Mouse (Mus musculus) skeletal muscle tissue, adult 2 months (tissue): ENCODE measurements around the gene Itgal.
A peak's percentile ranks its signal among the peaks of the same experiment; 100 is the strongest.
"Not testable (repeated sequence)": the region's sequence is repeated elsewhere in the genome, so short reads cannot be mapped to it uniquely, and the experiment has no call there.

Source experiments
- DNase-seq: peaks from one replicate; pipeline ENCODE4 v3.0.0-alpha.2; 2012; ENCODE audit warnings: low read depth, low spot score

Itgal gene

DNA sequence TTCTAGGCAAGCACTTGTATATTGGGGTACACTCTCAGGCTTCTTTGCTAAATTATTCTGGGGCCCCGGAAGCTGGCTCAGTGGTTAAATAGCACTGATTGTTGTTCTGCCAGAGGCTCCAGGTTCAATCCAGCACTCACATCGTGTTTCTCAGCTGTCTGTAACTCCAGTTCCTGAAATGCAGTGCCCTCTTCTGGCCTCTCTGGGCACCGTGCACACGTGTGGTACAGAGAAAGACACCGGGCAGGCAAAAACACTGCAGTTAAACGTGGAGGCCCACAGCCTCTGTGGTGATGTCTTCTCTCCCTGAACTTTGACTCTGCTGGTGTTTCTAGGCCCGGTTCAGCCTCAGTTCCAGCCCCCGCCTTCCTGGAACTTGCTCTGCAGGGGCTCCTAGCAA is 17.7 kb upstream of the Itgal start:
- DNase-seq = no peak

DNA sequence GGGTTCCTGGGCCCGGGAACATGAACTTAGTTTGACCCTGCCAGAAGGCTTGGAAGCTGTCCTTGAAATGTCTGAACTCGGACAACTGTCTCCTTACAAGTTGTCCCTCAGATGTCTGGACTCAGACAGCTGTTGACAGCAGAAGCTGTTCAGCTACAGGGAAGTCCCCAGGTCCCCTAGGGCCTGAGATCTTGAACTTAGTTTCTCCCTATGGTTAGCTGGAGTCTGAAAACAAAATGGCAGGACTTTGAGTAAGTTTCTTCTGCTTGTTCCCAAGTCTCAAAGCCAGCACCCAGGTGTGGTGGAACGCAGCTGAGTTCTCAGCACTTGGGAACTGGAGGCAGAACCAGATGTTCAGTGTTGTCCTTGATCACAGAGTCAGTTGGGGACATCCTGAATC is 16.0 kb upstream of the Itgal start:
- DNase-seq = no peak

DNA sequence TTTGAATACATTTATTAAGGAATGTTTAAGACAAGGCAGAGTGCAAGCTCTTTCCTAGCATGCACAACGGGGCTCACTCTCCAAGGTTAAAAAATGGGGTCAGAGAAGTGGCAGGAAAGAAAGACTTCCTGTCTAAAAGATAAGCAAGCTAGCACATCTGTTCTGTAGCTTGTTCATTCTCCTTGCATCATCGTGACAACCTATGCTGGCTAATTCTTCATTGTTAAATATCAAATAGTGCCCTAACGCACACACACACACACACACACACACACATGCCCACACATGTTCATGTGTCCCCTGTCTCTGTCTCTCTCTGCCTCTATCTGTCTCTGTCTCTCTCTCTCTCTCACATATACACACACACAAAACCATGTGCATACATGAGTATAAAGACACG is 14.9 kb upstream of the Itgal start:
- no peak for DNase-seq

DNA sequence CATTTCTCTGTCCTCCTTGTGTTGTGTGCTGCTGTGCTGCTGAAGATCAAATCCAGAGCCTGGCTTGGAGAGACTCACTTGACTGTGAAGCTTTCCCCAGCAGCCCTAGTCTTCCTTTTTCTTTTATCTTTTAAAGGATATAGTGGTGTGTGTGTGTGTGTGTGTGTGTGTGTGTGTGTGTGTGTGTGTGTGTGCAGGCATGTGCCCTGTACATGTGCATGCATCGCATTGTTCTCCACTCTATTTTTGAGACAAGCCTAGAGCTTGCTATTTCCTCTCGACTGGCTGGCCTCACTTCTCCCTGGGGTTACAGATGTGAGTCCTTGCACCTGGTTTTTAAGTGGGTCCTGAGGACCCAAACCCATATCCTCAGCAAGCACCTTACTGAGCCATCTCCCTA is 13.9 kb upstream of the Itgal start:
- no peak for DNase-seq

DNA sequence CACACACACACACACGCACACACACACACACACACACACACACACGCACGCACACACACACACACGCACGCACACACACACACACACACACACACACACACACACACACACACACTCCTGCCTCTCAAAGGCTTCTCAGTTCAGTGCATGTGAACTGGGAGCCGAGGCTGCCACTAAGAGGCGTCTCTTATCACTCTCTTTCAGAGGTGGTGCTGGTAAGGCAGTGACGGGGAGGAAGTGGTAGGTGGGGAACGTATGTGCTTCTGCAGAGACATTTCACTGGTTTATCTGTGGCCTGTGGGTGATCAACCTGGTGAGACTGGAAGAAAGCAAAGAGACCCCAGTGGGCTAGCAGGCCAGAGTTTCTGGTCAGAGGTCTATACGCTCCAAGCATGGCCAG is 10.9 kb upstream of the Itgal start:
- no peak for DNase-seq

DNA sequence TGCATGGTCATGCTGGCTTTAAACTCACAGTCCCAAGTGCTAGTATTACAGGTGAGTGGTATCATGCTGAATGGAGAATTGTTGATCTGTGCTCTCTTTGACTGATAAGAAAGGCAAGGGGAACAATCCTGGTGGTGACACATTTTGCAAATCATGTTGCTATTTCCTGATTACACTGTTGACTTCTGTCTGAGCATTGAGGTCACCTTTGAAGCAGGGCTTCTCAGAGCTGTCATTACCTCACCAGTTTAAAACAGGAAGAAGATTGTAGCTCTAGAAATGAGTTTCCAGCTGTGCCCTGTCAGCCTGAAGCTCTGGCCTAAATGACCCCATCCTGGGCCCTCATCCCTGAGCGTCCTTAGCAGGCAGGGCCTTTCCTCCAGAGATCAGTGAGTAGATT is 8.1 kb upstream of the Itgal start:
- DNase-seq = no peak

DNA sequence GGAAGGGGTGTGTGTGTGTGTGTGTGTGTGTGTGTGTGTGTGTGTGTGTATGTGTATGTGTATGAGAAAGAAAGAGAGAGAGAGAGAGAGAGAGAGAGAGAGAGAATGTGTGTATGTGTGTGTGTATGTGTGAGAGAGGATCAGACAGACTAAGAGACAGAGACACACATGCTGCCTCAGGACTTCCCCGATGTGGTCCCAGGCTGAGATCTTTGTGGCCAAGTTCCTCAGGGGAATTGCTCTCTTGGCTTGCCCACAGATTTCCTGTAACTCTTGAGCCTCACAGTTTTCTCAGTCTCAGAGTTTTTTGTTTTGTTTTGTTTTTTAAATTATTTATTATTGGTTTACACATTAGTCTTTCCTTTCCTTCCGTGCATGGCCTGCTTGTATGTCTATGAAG is 6.8 kb upstream of the Itgal start:
- no peak for DNase-seq

DNA sequence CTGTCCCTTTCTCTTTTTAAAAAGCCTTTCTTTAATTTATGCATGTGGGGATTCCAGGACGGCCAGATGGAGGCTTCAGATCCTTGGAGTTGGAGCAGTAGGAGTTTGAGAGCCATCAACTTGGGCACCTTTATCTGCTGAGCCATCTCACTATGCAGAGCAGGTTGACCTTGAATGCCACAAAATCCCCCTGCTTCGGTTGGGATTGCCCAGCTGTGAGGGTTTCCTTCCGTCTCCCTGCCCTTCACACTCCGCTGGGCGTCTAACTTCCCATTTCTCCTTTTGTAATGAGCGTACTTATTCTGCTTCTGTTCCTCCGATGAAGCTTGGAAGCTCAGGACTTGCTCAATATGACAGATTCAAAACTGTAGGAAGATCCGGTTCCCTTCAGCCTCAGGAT is 5.9 kb upstream of the Itgal start:
- no peak for DNase-seq

DNA sequence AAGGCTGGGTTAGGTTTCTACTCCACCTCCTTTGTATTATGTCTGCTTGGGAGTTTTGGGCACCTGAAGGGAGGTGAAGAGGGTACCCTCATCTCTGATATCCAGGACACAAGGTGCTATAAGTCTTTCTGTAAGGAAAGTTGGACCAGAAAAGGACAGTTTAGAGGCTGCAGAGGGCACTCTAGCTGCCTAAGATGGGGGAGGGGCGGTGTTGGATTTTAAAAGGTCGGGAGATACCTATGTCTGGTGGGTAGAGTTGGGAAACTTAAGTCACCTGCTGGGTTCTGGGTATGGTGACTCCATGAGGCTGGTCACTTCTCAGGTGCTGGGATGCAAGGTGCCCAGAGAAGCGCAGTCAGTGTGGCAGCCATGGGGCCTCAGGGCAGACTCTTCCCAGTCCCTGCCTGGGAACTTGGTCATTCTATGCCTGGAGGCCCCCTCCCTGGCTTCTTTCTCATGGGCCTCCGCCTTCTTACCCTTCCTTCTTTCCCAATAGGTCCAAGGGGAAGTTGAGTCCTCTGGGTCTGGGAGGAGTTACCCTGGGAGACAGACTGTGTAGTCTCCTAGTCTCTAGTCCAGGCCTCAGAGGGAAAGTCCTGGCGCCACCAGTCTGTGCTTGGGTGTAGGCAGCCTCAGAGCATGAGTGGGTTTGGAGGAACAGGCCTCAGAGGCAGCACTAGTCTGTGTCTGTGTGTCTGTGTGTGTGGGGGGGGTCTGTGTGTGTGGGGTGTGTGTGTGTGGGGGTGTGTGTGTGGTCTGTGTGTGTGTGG is 911 bp downstream of the Itgal start:
- no peak for DNase-seq

DNA sequence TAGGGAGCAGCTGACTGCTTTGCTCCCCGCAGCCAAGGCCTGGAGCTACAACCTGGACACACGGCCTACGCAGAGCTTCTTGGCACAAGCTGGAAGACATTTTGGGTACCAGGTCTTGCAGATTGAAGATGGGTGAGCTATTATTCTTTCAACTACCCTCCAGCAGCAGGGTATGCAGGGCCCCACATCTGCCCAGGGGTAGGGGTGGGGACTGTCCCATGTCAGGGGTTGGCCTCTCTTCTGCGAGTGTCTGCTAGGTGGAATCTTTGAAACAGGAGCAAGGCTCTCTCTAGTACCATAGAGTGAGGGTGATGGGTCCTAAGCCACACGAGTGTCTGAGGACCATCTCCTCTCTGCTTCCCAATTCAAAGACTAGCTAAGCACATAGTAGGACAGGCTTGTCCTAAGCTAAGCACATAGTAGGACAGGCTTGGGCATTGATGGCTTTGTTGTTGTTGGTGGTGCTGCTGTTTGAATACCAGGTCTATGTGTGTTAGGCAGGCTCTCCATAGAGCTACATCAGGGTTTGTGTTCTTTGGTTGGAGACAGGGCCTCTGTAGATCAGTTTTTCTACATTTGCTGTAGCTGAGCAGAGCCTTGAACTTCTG is 1.6 kb downstream of the Itgal start:
- DNase-seq = no peak

DNA sequence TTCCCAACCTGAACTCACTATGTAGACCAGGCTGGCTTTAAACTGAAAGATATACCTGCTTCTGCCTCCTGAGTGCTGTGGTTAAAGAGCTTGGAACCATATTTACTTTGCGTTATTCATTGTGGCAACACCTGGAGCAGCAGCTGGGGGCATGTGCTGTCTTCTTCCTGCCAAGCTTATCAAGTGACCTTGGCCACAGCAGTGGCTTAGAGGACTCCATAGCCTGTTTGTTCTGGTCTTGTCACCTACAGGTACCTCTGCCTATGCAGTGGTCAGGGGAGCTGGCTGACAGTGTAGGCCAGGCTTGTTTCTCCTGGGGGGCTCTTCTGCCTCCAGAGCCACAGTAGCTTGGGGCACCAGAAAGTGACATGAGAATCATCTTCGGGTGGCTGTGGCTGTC is 12.4 kb downstream of the Itgal start:
- DNase-seq = no peak

DNA sequence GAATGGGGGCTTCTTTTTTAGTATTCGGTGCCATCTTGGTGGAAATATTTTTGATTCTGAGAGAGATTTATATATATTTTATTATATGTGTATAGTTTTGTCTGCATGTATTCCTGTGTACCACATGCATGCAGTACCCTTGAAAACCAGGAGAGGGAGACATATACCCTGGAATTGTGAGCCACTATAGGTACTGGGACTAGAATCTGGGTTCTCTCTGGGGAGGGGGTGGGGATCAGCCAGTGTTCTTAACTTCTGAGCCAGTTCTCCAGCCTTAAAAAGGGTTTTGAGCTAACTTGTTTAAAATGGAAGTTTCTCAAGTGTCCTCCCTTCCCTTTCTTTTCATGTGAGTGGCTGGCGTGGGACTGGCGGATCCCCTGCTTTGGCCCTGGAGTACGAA is 12.8 kb downstream of the Itgal start:
- peak; percentile 49 for DNase-seq

DNA sequence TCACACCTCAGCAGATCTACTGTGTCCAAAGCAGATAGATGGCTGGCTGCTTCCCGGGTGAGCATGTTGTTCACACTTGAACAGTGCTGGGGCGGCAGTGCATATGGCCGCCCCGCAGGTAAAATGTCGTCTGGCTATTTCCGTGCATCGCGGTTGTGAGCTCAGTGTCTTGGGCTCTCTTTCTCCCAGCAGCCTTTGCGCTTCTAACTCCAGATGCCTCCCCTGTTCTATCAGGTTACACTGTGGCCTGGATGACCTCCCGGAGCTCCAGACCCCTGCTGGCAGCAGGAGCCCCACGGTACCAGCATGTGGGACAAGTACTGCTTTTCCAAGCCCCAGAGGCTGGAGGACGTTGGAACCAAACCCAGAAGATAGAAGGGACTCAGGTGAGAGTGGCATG is 13.9 kb downstream of the Itgal start:
- no peak for DNase-seq

DNA sequence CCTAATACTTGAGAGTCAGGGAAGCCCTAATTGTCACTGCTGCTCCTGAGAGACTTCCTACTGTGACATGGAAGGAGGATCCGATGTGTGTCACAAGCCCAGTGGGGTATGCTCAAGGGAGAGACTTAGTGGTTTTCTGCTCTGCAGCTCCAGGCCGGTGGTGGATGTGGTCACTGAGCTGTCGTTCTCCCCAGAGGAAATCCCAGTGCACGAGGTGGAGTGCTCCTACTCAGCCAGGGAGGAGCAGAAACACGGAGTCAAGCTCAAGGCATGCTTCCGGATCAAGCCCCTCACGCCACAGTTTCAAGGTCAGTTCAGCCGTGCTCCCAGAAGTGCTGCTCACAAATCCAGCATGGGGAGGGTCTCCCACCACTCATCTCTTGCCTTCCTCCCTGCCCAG is 17.9 kb downstream of the Itgal start:
- DNase-seq = no peak

DNA sequence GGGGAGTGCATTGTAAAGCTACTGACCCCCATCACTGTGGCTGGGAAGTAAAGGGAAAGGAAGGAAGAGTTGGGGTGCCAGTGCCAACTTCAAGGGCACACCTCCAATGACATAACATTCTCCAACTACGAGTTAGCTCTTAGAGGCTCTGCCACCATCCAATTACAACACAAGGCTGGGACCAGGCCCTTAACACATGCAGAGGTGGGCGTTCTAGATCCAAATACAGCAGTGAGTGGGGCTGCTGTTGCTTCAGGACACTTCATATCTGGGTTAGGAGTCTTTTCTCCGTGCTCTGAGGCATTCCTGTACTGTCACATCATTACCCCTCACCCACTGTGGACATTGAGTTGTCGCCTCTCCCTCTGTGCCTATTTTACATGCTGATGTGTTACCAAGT is 25.0 kb downstream of the Itgal start:
- DNase-seq = no peak

DNA sequence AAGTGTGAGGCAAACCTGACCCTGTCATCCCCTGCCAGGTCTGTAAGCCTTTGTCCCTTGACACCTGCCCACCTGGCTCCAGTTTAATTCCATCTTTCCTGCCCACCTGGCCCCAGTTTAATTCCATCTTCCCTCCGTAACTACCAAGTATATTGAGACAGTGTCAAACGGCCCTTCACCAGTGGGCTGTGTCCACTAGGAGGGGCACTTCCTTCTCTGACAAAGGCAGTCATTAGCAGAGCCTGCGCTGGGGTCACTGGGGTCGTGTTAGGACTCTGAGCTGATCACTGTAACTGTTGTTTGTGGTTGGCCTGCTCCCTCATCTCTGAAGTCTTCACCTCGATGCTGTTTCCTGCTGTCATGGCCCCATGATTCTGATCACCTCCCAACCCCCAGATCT is 26.0 kb downstream of the Itgal start:
- no peak for DNase-seq

DNA sequence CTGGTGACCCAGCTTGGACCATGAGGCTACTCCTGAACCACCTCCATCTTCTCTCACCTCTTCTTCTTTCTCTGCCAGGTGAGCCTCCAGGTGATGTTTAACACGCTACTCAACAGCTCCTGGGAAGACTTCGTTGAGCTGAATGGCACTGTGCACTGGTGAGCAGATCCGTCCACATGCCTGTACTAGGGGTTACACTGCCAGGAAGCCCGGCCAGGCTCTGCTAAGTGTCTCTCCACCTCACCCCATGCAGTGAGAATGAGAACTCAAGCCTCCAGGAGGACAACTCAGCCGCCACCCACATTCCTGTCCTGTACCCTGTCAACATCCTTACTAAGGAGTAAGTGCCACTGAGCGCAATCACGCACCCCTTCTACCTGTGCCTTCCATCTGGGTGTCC is 28.9 kb downstream of the Itgal start:
- no peak for DNase-seq

DNA sequence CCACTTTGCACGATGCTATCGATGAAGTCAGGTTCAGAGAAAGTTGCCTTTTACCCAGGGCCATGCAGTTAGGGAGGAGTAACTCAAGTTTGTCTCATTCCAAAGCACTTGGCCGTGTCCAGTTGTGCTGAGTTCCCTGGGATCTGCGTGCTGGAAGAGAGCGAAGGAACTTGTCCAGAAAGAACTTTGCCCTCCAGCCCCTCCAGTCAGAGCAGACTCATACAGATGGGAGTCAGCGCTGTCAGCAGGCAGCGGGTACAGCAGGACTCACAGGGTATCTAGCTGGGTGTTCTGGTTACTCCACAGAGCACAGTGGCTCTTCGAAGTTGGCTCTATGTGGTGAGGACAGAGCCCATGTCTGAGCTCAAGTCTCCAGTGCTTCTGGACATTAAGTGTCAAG is 29.5 kb downstream of the Itgal start:
- no peak for DNase-seq

DNA sequence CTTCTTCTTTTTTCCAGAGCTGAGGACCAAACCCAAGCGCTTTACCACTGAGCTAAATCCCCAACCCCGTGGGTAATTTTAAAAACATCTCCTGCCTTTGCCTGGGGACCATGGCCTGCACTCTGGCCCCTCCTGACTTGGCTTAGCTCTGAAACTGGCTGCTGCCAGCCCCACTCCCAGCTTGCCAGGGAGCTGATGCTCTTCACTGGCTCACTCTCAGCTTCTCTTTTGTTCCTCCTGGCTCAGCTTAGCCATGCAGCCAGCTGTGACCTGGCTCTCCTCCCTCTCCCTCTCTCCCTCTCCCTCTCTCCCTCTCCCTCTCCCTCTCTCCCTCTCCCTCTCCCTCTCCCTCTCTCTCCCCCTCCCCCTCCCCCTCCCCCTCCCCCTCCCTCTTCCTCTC is 30.6 kb downstream of the Itgal start:
- peak; percentile 68 for DNase-seq

DNA sequence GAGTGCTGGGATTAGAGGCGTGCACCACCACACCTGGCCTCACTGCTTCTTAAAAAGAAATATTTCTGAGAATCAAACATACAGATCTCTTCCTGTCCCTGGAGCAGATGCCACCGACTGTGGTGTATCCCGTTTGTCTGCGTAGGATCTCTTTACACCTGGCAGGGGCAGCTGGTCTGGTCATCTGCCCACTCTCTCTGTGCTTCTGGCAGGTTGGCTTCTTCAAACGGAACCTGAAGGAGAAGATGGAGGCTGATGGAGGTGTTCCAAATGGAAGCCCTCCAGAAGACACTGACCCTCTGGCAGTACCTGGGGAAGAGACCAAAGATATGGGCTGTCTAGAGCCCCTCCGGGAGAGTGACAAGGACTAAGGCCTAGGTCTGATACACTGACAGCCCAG is 37.2 kb downstream of the Itgal start:
- DNase-seq = no peak

DNA sequence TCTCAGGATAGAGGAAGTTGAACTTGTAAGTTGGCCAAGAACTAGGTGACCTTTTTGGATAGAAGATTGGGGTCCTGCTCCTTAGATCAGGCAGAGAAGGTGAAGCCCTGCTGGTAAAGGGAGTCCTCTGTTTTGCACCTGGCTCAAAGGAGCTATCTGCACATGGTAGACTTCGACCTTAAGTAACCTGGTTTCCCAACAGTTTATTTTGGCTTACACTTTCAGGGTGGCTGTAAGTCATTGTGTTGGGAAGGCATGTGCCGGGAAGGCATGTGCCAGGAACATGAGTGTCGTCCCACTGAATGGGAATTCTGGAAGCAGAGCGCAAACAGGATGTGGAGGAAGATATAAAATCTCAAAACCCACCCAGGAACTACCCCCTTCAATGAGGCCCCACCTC is 39.5 kb downstream of the Itgal start:
- no peak for DNase-seq

DNA sequence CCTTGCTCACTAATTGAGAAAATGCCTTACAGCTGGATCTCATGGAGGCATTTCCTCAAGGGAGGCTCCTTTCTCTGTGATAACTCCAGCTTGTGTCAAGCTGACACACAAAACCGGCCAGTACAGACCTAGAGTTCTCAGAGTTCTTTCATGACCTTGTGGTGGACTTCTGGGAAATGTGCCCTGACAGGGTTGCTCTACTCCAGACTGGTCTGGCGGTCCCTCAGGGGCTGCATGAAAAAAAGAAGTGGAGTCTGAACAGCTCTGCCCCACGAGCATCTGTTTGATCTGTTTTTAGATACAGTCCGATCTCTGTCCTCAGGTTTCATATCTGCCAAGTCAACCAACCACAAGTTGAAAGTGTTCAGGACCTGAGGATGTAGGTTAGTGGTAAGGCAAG is 41.6 kb downstream of the Itgal start:
- no peak for DNase-seq

DNA sequence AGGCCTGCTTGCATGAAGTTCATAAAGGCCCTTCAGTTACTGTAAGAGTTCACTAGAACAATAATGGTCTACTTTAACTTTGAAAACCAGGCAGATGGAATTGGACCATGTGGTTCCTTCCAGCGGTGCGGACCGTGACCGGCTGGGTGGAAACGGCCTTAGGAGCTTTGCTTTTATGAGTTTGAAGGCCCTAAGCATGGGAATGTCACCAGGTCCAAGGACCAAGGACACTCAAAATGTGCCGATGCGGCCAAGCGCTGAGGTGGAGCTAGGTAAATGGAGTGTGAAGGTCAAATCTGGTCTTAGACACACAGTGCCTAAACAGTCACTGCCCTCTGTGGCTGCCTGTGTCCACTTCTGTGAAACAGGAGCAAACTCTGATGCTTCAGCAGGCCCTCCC is 45.3 kb downstream of the Itgal start:
- no peak for DNase-seq

DNA sequence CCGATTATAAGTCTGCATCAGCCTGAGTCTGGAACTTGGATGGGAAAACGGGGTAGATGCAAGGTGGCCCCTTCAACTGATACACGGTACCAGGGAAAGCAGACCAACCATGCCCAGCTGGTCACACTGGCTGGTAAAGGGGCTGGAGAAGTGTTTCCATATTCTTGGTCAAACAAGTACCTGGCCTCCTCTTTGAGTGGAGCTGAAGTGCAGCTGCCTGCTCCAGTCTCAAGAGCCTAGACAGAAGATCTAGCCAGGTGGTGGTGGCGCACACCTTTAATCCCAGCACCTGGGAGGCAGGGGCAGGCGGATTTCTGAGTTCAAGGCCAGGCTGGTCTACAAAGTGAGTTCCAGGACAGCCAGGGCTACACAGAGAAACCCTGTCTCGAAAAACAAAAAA is 45.8 kb downstream of the Itgal start:
- not testable (repeated sequence) for DNase-seq
